Mouse (Mus musculus) liver, embryonic 12.5 days (tissue): ENCODE measurements around the gene Sncb. TPM values are rescaled to one million over a fixed set of nuclear protein-coding genes. Genes with fewer than 3 reads are reported as not detected.

ENCODE experiments used
- ATAC-seq: fragments of 200-750 bp; cut with Nextera tagmentation; 2 replicates; pipeline ENCODE4 v1.8.0; 2017; ENCODE audit warnings: moderate number of reproducible peaks, mild to moderate bottlenecking, moderate library complexity
- H3K27ac ChIP-seq: fragments of 300-500 bp; sonication (generic); 2 replicates; pipeline ENCODE4 v1.5.1; 2016; ENCODE audit warnings: mild to moderate bottlenecking
- H3K27me3 ChIP-seq: fragments of 300-500 bp; sonication (generic); replicated peaks from 2 replicates; pipeline ENCODE4 v1.6.1; 2016; ENCODE audit warnings: mild to moderate bottlenecking, moderate library complexity
- H3K36me3 ChIP-seq: fragments of 300-500 bp; sonication (generic); 2 replicates; pipeline ENCODE4 v1.6.1; 2016; ENCODE audit warnings: mild to moderate bottlenecking, moderate library complexity
- H3K4me1 ChIP-seq: fragments of 300-500 bp; sonication (generic); 2 replicates; pipeline ENCODE4 v1.6.1; 2016
- H3K4me2 ChIP-seq: fragments of 300-500 bp; sonication (generic); 2 replicates; pipeline ENCODE4 v1.6.1; 2016; ENCODE audit warnings: mild to moderate bottlenecking, moderate library complexity
- H3K4me3 ChIP-seq: fragments of 300-500 bp; sonication (generic); 2 replicates; pipeline ENCODE4 v1.5.1; 2016; ENCODE audit warnings: mild to moderate bottlenecking, moderate library complexity
- H3K9ac ChIP-seq: fragments of 300-500 bp; sonication (generic); 2 replicates; pipeline ENCODE4 v1.6.1; 2016; ENCODE audit warnings: mild to moderate bottlenecking, moderate library complexity
- H3K9me3 ChIP-seq: fragments of 300-500 bp; sonication (generic); replicated peaks from 2 replicates; pipeline ENCODE4 v1.6.1; 2016; ENCODE audit warnings: mild to moderate bottlenecking, moderate library complexity
- WGBS: fragments of 180-500 bp; shearing (Covaris S2); methylation state at CpG from one replicate; pipeline ENCODE4 v1.1.7; 2016; ENCODE audit not compliant: insufficient replicate concordance; 5-methylcytosine and 5-hydroxymethylcytosine counted together
- polyA plus RNA-seq: library from polyadenylated mRNA; unstranded; fragments of >200 nt; fragmentation: Nextera tagmentation; extraction: Ambion mirVana; gene quantifications from 2 replicates; pipeline ENCODE4 v1.2.1, GENCODE M21; 2016

The Sncb gene
- polyA plus RNA-seq, 1 experiment from 2014 or later, result not detected

- peaks cover 71% of the 10 kb centered on the region for H3K27me3 ChIP-seq
- ATAC-seq, result no peak
These were observed 859 bp downstream of the Sncb start for GRCm38 (mm10) chr13:54765281-54766191.

GRCm38 (mm10) chr13:54760906-54761305, 5.5 kb downstream of the Sncb start:
- WGBS, result 61% methylated on average over 7 of the region's 7 CpGs
- Histone ChIP-seq H3K9me3 (no peaks in the 10 kb centered on the region), H3K36me3 (no peaks in the 10 kb centered on the region), H3K4me1 (peaks cover 17% of the 10 kb centered on the region), H3K27ac (no peak overlapping the region), H3K27me3 (peaks cover 98% of the 10 kb centered on the region), H3K4me2 (no peak overlapping the region), H3K9ac (no peak overlapping the region), H3K4me3 (no peak overlapping the region)
- ATAC-seq, result no peak

More at GRCm38 (mm10) chr13:54765281-54766191, 859 bp downstream of the Sncb start:
- peak overlapping the region; percentile 47 for H3K4me2 ChIP-seq
- peaks cover 10% of the 10 kb centered on the region; the same call in 1 of the 2 replicates for H3K4me1 ChIP-seq
- 0 out of 2 replicates have a peak, but pooled peaks cover 1% of the 10 kb centered on the region for H3K9me3 ChIP-seq
- no peak overlapping the region for H3K9ac ChIP-seq
- no peaks in the 10 kb centered on the region for H3K36me3 ChIP-seq
- WGBS, result 6% methylated on average over 44 of the region's 44 CpGs
- peak overlapping the region; percentile 20 for H3K4me3 ChIP-seq
- no peak overlapping the region for H3K27ac ChIP-seq

- peaks cover 98% of the 10 kb centered on the region for H3K27me3 ChIP-seq
- WGBS, result 55% methylated on average over 8 of the region's 8 CpGs
- no peak overlapping the region for H3K27ac ChIP-seq
- H3K36me3 ChIP-seq, result no peaks in the 10 kb centered on the region
- no peak for ATAC-seq
- H3K9ac ChIP-seq, result no peak overlapping the region
- no peaks in the 10 kb centered on the region for H3K9me3 ChIP-seq
- H3K4me3 ChIP-seq, result no peak overlapping the region
- H3K4me2 ChIP-seq, result no peak overlapping the region
- H3K4me1 ChIP-seq, result peaks cover 13% of the 10 kb centered on the region
These were observed 6.1 kb downstream of the Sncb start for GRCm38 (mm10) chr13:54760164-54760795.

GRCm38 (mm10) chr13:54759496-54759895, 6.9 kb downstream of the Sncb start:
- H3K9ac ChIP-seq, result no peak overlapping the region
- no peaks in the 10 kb centered on the region for H3K9me3 ChIP-seq
- H3K27me3 ChIP-seq, result peaks cover 97% of the 10 kb centered on the region
- ATAC-seq, result no peak
- 25% methylated on average over 7 of the region's 7 CpGs for WGBS
- H3K36me3 ChIP-seq, result no peaks in the 10 kb centered on the region
- H3K4me1 ChIP-seq, result peaks cover 13% of the 10 kb centered on the region
- no peak overlapping the region for H3K27ac ChIP-seq
- no peak overlapping the region for H3K4me3 ChIP-seq
- H3K4me2 ChIP-seq, result no peak overlapping the region

- H3K9ac ChIP-seq, result no peak overlapping the region
- no peaks in the 10 kb centered on the region for H3K9me3 ChIP-seq
- H3K4me1 ChIP-seq, result peaks cover 13% of the 10 kb centered on the region
- peaks cover 97% of the 10 kb centered on the region for H3K27me3 ChIP-seq
- H3K4me2 ChIP-seq, result peak overlapping the region; percentile 54
- H3K4me3 ChIP-seq, result no peak overlapping the region
- 6% methylated on average over 29 of the region's 29 CpGs for WGBS
- no peak overlapping the region for H3K27ac ChIP-seq
- H3K36me3 ChIP-seq, result no peaks in the 10 kb centered on the region
- no peak for ATAC-seq
These were observed 7.5 kb downstream of the Sncb start for GRCm38 (mm10) chr13:54758756-54759470.

- H3K4me2 ChIP-seq, result peak overlapping the region; percentile 54
- H3K4me3 ChIP-seq, result peak overlapping the region; percentile 45
- peaks cover 95% of the 10 kb centered on the region for H3K27me3 ChIP-seq
- H3K9me3 ChIP-seq, result no peaks in the 10 kb centered on the region
- no peaks in the 10 kb centered on the region for H3K36me3 ChIP-seq
- peaks cover 13% of the 10 kb centered on the region for H3K4me1 ChIP-seq
- H3K27ac ChIP-seq, result no peak overlapping the region
- ATAC-seq, result peak; percentile 61
- WGBS, result under 1% methylated on average over 43 of the region's 43 CpGs
- no peak overlapping the region for H3K9ac ChIP-seq
These were observed 8.2 kb downstream of the Sncb start for GRCm38 (mm10) chr13:54758045-54758755.

GRCm38 (mm10) chr13:54757093-54757830, 9.1 kb downstream of the Sncb start:
- no peak overlapping the region for H3K9ac ChIP-seq
- H3K4me3 ChIP-seq, result no peak overlapping the region
- H3K36me3 ChIP-seq, result no peaks in the 10 kb centered on the region
- 47% methylated on average over 10 of the region's 10 CpGs for WGBS
- H3K27me3 ChIP-seq, result peaks cover 94% of the 10 kb centered on the region
- peaks cover 13% of the 10 kb centered on the region for H3K4me1 ChIP-seq
- H3K4me2 ChIP-seq, result peak overlapping the region; percentile 54
- no peaks in the 10 kb centered on the region for H3K9me3 ChIP-seq
- no peak overlapping the region for H3K27ac ChIP-seq
- ATAC-seq, result no peak

GRCm38 (mm10) chr13:54756156-54756712, 10.2 kb downstream of the Sncb start:
- ATAC-seq, result no peak
- no peak overlapping the region for H3K27ac ChIP-seq
- no peak overlapping the region for H3K4me2 ChIP-seq
- 63% methylated on average over 8 of the region's 8 CpGs for WGBS
- H3K27me3 ChIP-seq, result peaks cover 95% of the 10 kb centered on the region
- H3K9me3 ChIP-seq, result no peaks in the 10 kb centered on the region
- no peak overlapping the region for H3K9ac ChIP-seq
- H3K4me3 ChIP-seq, result no peak overlapping the region
- peaks cover 13% of the 10 kb centered on the region for H3K4me1 ChIP-seq
- no peaks in the 10 kb centered on the region for H3K36me3 ChIP-seq

- 15% methylated on average over 9 of the region's 9 CpGs for WGBS
- H3K36me3 ChIP-seq, result no peaks in the 10 kb centered on the region
- H3K4me1 ChIP-seq, result peaks cover 13% of the 10 kb centered on the region
- no peak overlapping the region for H3K27ac ChIP-seq
- H3K9me3 ChIP-seq, result no peaks in the 10 kb centered on the region
- H3K9ac ChIP-seq, result no peak overlapping the region
- peaks cover 95% of the 10 kb centered on the region for H3K27me3 ChIP-seq
- no peak overlapping the region for H3K4me3 ChIP-seq
- ATAC-seq, result no peak
- H3K4me2 ChIP-seq, result no peak overlapping the region
These were observed 11.1 kb downstream of the Sncb start for GRCm38 (mm10) chr13:54755201-54755830.

- no peak for ATAC-seq
- Histone ChIP-seq H3K4me1 (peaks cover 21% of the 10 kb centered on the region), H3K9me3 (no peaks in the 10 kb centered on the region), H3K27ac (no peak overlapping the region), H3K36me3 (no peaks in the 10 kb centered on the region), H3K27me3 (peaks cover 95% of the 10 kb centered on the region), H3K4me3 (no peak overlapping the region), H3K9ac (no peak overlapping the region), H3K4me2 (no peak overlapping the region)
- WGBS, result 34% methylated on average over 12 of the region's 12 CpGs
These were observed 12.0 kb downstream of the Sncb start for GRCm38 (mm10) chr13:54754169-54755080.
